Mouse (Mus musculus) ES-Bruce4 (cell line): ENCODE measurements around the gene Apmap.

Experiments used
- CTCF ChIP-seq: IDR thresholded peaks from one replicate; pipeline ENCODE4 v1.8.1; 2011; ENCODE audit warnings: low read depth, low read length
- EP300 ChIP-seq: IDR thresholded peaks from 2 replicates; pipeline ENCODE4 v1.6.1; 2011; ENCODE audit warnings: low read depth, low read length; ENCODE audit not compliant: insufficient read depth
- POLR2A ChIP-seq: IDR thresholded peaks from one replicate; pipeline ENCODE4 v1.8.1; 2011; ENCODE audit warnings: low read length; ENCODE audit not compliant: insufficient read depth

- TF ChIP-seq POLR2A (no peak), CTCF (no peak), EP300 (no peak)
Measured at GRCm38 (mm10) chr2:150647681-150648299, 39.4 kb upstream of the Apmap start.
